8 mouse cellular contexts compared by ENCODE assay signal in the genomic region with DNA sequence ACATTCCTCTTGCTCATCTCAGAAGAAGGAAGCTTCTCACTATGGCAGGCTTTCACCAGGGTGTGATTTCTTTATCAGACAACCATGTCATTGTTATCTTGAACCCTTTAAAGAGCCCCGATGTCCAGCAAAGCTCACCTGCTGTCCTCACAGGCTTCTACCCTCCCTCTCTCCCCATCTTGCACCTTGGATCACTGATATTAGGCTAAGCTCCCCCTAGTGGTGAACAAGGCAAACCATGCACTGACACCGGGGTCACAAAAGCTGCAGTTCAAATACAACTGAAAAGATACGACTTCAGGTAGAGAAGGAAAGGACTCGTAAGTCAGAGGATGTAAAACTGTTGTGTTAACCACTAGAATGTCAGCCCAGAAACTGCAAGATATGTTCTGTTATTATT. TPM values are rescaled to one million over a fixed set of nuclear protein-coding genes. Genes with fewer than 3 reads are reported as not detected.
DNase-seq lines count a peak whose midpoint lies in the region; ATAC-seq and TF ChIP-seq lines count a peak whose summit lies in the region.

No protein-coding gene starts in this region.

- DNase-seq in adrenal gland, adult 2 months = peak; percentile 23
- DNase-seq in adrenal gland, postnatal 25 days = no peak
- DNase-seq in midbrain, embryonic 10.5 days (ENCODE audit: low spot score) = peak; percentile 16
- DNase-seq in midbrain, embryonic 11.5 days (ENCODE audit: low spot score, missing footprints) = no peak
- DNase-seq in cerebellum, adult 2 months = peak; percentile 12 to 18
- peak; percentile 24 for DNase-seq in kidney, postnatal 14 days
- no peak for DNase-seq in frontal cortex, postnatal 25 days (ENCODE audit: low spot score in 2 of 2)

- H3K4me3 ChIP-seq in midbrain, embryonic 10.5 days = no peak overlapping the region
- H3K4me3 ChIP-seq in midbrain, embryonic 11.5 days (ENCODE audit: low read depth, low read length) = no peak overlapping the region
- no peak overlapping the region for H3K4me3 ChIP-seq in cerebellum, adult 2 months (replicated peaks; ENCODE audit: insufficient read depth, low read depth, low read length)

- peak; percentile 49; the same call in 1 of the 2 replicates for TF ChIP-seq CTCF in cerebellum, adult 2 months (IDR thresholded peaks at IDR 0.05; ENCODE audit: borderline replicate concordance, insufficient read depth, low read depth, low read length)

- H3K4me2 ChIP-seq in midbrain, embryonic 11.5 days = no peak overlapping the region

- 46% methylated on average over 4 of the region's 4 CpGs for WGBS in midbrain, embryonic 10.5 days
- WGBS in midbrain, embryonic 11.5 days = 39% methylated on average over 4 of the region's 4 CpGs
- WGBS in cerebellum, adult 2 months = 37% methylated on average over 4 of the region's 4 CpGs

- H3K9me3 ChIP-seq in midbrain, embryonic 10.5 days (replicated peaks) = no peaks in the 10 kb centered on the region
- no peaks in the 10 kb centered on the region for H3K9me3 ChIP-seq in midbrain, embryonic 11.5 days (ENCODE audit: control insufficient read depth, low read length)

- H3K36me3 ChIP-seq in midbrain, embryonic 10.5 days = no peaks in the 10 kb centered on the region
- no peaks in the 10 kb centered on the region for H3K36me3 ChIP-seq in midbrain, embryonic 11.5 days (ENCODE audit: control insufficient read depth, insufficient read depth, low read length)

- no peak for TF ChIP-seq POLR2A in cerebellum, adult 2 months (IDR thresholded peaks at IDR 0.05; ENCODE audit: borderline replicate concordance, insufficient read depth, low read length)

- ATAC-seq in midbrain, embryonic 11.5 days (ENCODE audit: low FRiP score) = no peak
- no peak for ATAC-seq in inflammation-experienced regulatory T-cells, adult 6 months

- H3K27ac ChIP-seq in midbrain, embryonic 10.5 days (replicated peaks) = no peak overlapping the region
- H3K27ac ChIP-seq in midbrain, embryonic 11.5 days (ENCODE audit: low read depth, low read length) = no peak overlapping the region
- no peak overlapping the region for H3K27ac ChIP-seq in cerebellum, adult 2 months (ENCODE audit: insufficient read depth, low read length)

- H3K27me3 ChIP-seq in midbrain, embryonic 10.5 days (ENCODE audit: low read depth, poor library complexity, severe bottlenecking) = no peaks in the 10 kb centered on the region
- H3K27me3 ChIP-seq in midbrain, embryonic 11.5 days (ENCODE audit: control insufficient read depth, insufficient read depth, low read length) = no peaks in the 10 kb centered on the region
- H3K27me3 ChIP-seq in cerebellum, adult 2 months (ENCODE audit: control insufficient read depth, insufficient read depth, low read length) = no peaks in the 10 kb centered on the region

- H3K9ac ChIP-seq in midbrain, embryonic 11.5 days (ENCODE audit: low read length) = no peak overlapping the region

- peaks cover 6% of the 10 kb centered on the region; the same call in 1 of the 2 replicates for H3K4me1 ChIP-seq in midbrain, embryonic 10.5 days
- no peaks in the 10 kb centered on the region for H3K4me1 ChIP-seq in midbrain, embryonic 11.5 days (ENCODE audit: control insufficient read depth, insufficient read depth, low read length)
- no peaks in the 10 kb centered on the region for H3K4me1 ChIP-seq in cerebellum, adult 2 months (ENCODE audit: control insufficient read depth, insufficient read depth, low read length)

RNA-seq across cellular contexts. Expression of a gene that starts 43.5 kb away (rescaled TPM):
- 10 to 100 TPM; 56.6 to 59.4 TPM for total RNA-seq in adrenal gland, adult 2 months (2021)
- 29.7 and 31.6 TPM in 2 replicates for polyA plus RNA-seq in adrenal gland, adult 2 months (2012; rRNA removed)
- total RNA-seq in adrenal gland, postnatal 25 days (2021) = 96.4 and 106 TPM in 2 replicates
- 142 and 159 TPM in 2 replicates for polyA plus RNA-seq in midbrain, embryonic 10.5 days (2016; fragmentation: Nextera tagmentation; extraction: Ambion mirVana)
- 158 TPM in 2 replicates for polyA plus RNA-seq in midbrain, embryonic 11.5 days (2014; fragmentation: Nextera tagmentation; extraction: Ambion mirVana)
- polyA plus RNA-seq in cerebellum, adult 2 months (2012; rRNA removed) = 106 and 109 TPM in 2 replicates
- 100 to 1,000 TPM; 126 to 220 (median 159) TPM for polyA plus RNA-seq in inflammation-experienced regulatory T-cells, adult 6 months (2017; shearing (Covaris generic))

Comparison
In these comparisons a context has a peak if more than half of its experiments do, and no peak if none do; other contexts are left out.
1. DNase-seq: peak in adrenal gland, adult 2 months (single experiment), midbrain, embryonic 10.5 days (single experiment), cerebellum, adult 2 months (2 of 2) and kidney, postnatal 14 days (single experiment); none in adrenal gland, postnatal 25 days (single experiment), midbrain, embryonic 11.5 days (single experiment) and frontal cortex, postnatal 25 days (0 of 2).